Mouse (Mus musculus) ES-Bruce4 (cell line): ENCODE measurements around the gene Ipo11. TPM values are rescaled to one million over a fixed set of nuclear protein-coding genes. Genes with fewer than 3 reads are reported as not detected.

Source experiments
- H3K27ac ChIP-seq: 2 replicates; pipeline ENCODE4 v1.5.1; 2012; ENCODE audit warnings: low read length, inconsistent platforms; ENCODE audit not compliant: insufficient read depth
- H3K27me3 ChIP-seq: 2 replicates; pipeline ENCODE4 v1.6.1; 2012; ENCODE audit warnings: mild to moderate bottlenecking, low read length, inconsistent platforms; ENCODE audit not compliant: control insufficient read depth, poor library complexity, insufficient read depth, severe bottlenecking
- H3K36me3 ChIP-seq: 2 replicates; pipeline ENCODE4 v1.6.1; 2012; ENCODE audit warnings: inconsistent platforms, mild to moderate bottlenecking, low read length, moderate library complexity; ENCODE audit not compliant: control insufficient read depth, poor library complexity, insufficient read depth, severe bottlenecking
- H3K4me1 ChIP-seq: one replicate; pipeline ENCODE4 v1.8.1; 2011; ENCODE audit warnings: low read length; ENCODE audit not compliant: control insufficient read depth, insufficient read depth
- H3K4me3 ChIP-seq: 2 replicates; pipeline ENCODE4 v1.5.1; 2011; ENCODE audit warnings: low read depth, mild to moderate bottlenecking, low read length
- H3K9ac ChIP-seq: 2 replicates; pipeline ENCODE4 v1.6.1; 2012; ENCODE audit warnings: low read depth, mild to moderate bottlenecking, inconsistent platforms; ENCODE audit not compliant: poor library complexity, severe bottlenecking
- H3K9me3 ChIP-seq: replicated peaks from 2 replicates; pipeline ENCODE4 v1.6.1; 2012; ENCODE audit warnings: mild to moderate bottlenecking, low read length, inconsistent platforms; ENCODE audit not compliant: control insufficient read depth, poor library complexity, insufficient read depth, severe bottlenecking
- CTCF ChIP-seq: IDR thresholded peaks from one replicate; pipeline ENCODE4 v1.8.1; 2011; ENCODE audit warnings: low read depth, low read length
- EP300 ChIP-seq: IDR thresholded peaks from 2 replicates; pipeline ENCODE4 v1.6.1; 2011; ENCODE audit warnings: low read depth, low read length; ENCODE audit not compliant: insufficient read depth
- POLR2A ChIP-seq: IDR thresholded peaks from one replicate; pipeline ENCODE4 v1.8.1; 2011; ENCODE audit warnings: low read length; ENCODE audit not compliant: insufficient read depth
- polyA plus RNA-seq: library from polyadenylated mRNA; stranded (reverse); fragments of >200 nt; gene quantifications from 2 replicates; pipeline ENCODE4 v1.2.4, GENCODE M21; 2011; ENCODE audit warnings: low read depth; ENCODE audit not compliant: missing spikeins, insufficient read depth, insufficient read length

The Ipo11 gene
- polyA plus RNA-seq, 1 experiment = 77.7 TPM

DNA sequence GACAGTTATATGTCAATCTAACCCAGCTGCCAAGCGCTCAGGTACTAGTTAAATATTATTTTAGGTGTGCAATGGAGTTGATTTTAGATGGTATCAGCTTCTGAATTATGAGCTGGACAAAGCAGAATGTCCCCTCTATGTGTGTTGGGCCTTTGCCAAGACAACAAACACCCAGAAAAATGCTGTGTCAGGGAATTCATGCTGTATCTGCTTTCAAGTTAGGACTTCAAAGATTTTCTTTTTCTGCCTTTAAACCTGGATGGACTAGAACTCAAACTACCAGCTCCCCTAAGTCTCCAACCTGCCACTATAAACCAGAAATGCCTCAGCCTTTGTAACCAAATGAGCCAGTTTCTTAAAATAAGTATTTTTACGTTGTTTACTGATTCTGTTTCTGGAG is 116.6 kb downstream of the Ipo11 start:
- Histone ChIP-seq H3K27me3 (no peaks in the 10 kb centered on the region), H3K9ac (no peak overlapping the region), H3K36me3 (peaks cover 5% of the 10 kb centered on the region), H3K4me3 (no peak overlapping the region), H3K27ac (no peak overlapping the region), H3K4me1 (no peaks in the 10 kb centered on the region), H3K9me3 (no peaks in the 10 kb centered on the region)
- TF ChIP-seq CTCF (no peak), EP300 (no peak), POLR2A (no peak)

DNA sequence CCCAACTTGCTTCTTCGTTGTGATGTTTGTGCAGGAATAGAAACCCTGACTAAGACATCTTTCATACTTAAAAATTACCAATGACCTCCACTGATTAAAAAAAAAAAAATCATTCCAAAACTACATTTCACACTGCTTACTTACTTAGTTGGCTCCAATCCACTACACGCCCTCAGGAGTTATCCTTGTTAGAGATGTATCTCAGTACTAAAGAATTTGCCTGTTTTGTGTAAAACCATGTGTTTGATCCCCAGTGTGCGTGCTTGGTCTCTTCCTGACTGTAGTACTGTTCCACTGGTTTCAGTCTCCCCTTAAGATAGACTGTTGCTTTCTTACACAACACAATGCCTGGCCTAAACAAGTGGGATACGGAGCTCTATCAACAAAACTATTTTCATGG is 117.0 kb downstream of the Ipo11 start:
- H3K4me3 ChIP-seq = no peak overlapping the region
- H3K9me3 ChIP-seq = no peaks in the 10 kb centered on the region
- no peaks in the 10 kb centered on the region for H3K27me3 ChIP-seq
- TF ChIP-seq EP300 (no peak), CTCF (no peak), POLR2A (no peak)
- no peak overlapping the region for H3K9ac ChIP-seq
- no peaks in the 10 kb centered on the region for H3K4me1 ChIP-seq
- peaks cover 5% of the 10 kb centered on the region for H3K36me3 ChIP-seq
- no peak overlapping the region for H3K27ac ChIP-seq

DNA sequence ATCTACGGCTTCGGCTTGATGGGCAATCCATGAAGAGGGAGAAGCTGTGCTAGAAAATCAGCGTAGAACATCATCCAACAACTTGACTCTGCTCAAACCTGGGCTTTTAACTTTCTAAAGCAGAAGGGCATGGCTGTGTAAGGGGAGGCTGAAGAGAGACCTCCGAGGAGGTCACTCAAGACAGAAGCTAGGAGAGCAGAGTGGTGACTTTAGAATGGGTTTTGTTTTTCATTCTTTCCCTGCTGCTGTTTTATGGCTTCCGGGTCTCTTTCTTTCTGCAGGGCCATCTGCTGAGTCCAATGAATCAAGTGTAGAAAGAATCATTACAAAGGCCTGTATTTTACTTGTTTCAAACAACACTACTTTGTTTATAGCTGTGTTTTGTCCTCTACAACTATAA is 119.7 kb downstream of the Ipo11 start:
- no peak overlapping the region for H3K27ac ChIP-seq
- H3K9ac ChIP-seq = no peak overlapping the region
- TF ChIP-seq EP300 (no peak), POLR2A (no peak), CTCF (no peak)
- H3K9me3 ChIP-seq = no peaks in the 10 kb centered on the region
- H3K4me3 ChIP-seq = no peak overlapping the region
- H3K4me1 ChIP-seq = no peaks in the 10 kb centered on the region
- H3K27me3 ChIP-seq = no peaks in the 10 kb centered on the region
- peaks cover 5% of the 10 kb centered on the region for H3K36me3 ChIP-seq

DNA sequence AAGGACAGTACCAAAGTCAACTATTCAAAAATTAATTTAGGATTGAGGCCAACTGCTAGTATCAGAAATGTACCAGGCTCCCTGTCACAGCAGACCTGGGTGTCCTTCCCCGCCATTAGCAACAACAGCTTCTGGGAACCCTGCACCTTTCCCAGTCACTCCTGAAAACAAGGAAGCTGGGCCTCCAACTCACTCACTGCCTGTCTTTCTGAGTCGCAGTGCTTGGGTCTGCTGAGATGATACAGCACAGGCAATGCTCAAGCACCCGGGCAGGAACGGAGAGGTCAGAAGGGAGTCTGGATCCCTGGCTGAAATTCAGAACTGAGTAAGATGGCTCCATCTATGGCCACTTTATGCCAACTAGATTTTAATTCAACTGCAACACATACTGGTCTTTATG is 123.2 kb downstream of the Ipo11 start:
- no peak for TF ChIP-seq CTCF
- no peak for TF ChIP-seq EP300
- no peak for TF ChIP-seq POLR2A
- H3K9ac ChIP-seq = no peak overlapping the region
- H3K27me3 ChIP-seq = no peaks in the 10 kb centered on the region
- no peaks in the 10 kb centered on the region for H3K4me1 ChIP-seq
- no peak overlapping the region for H3K27ac ChIP-seq
- no peak overlapping the region for H3K4me3 ChIP-seq
- peaks cover 8% of the 10 kb centered on the region; the same call in 1 of the 2 replicates for H3K36me3 ChIP-seq
- no peaks in the 10 kb centered on the region for H3K9me3 ChIP-seq

DNA sequence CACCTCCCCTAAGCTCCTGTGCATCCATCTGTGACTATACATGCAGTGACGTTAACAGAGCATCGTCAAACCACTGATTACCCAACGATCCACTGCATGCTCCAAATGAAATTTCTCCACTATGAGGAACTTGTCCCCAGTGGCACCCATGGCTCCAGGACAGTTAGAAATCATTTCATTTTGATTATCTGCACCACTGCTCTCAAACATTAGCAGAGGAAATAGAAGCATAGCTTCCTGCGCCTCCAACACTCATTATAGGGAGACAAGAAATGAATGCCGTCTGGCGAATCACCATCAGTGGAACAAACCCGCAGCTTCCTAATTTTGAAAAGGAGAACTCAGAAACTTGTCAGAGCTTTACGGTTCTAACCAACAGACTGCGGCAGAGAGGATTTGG is 123.7 kb downstream of the Ipo11 start:
- Histone ChIP-seq H3K4me3 (no peak overlapping the region), H3K27ac (no peak overlapping the region), H3K36me3 (peaks cover 8% of the 10 kb centered on the region; the same call in 1 of the 2 replicates), H3K9me3 (no peaks in the 10 kb centered on the region), H3K9ac (no peak overlapping the region), H3K4me1 (no peaks in the 10 kb centered on the region), H3K27me3 (no peaks in the 10 kb centered on the region)
- TF ChIP-seq EP300 (no peak), POLR2A (no peak), CTCF (no peak)

DNA sequence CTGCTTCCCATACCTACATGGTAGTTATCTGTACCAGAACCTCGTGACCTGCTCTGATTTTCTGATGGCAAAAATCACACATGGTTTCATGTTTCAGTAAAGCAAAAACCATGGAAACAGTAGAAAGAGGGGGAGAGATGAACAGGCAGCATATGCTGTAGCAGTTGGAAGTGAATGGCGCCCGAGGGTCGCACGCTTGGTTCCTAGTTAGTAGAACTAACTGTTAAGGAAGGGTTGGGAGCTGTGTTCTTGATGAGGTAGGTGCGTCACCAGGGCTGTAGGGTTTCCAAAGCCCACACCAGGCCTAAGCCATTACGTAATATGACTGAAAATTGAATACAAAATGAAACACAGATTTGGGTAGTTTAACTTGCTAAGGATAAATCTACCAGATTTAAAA is 126.6 kb downstream of the Ipo11 start:
- no peaks in the 10 kb centered on the region for H3K9me3 ChIP-seq
- H3K27ac ChIP-seq = no peak overlapping the region
- no peaks in the 10 kb centered on the region for H3K4me1 ChIP-seq
- H3K4me3 ChIP-seq = no peak overlapping the region
- no peak overlapping the region for H3K9ac ChIP-seq
- no peak for TF ChIP-seq POLR2A
- no peak for TF ChIP-seq CTCF
- TF ChIP-seq EP300 = no peak
- H3K27me3 ChIP-seq = no peaks in the 10 kb centered on the region
- peaks cover 8% of the 10 kb centered on the region; the same call in 1 of the 2 replicates for H3K36me3 ChIP-seq

DNA sequence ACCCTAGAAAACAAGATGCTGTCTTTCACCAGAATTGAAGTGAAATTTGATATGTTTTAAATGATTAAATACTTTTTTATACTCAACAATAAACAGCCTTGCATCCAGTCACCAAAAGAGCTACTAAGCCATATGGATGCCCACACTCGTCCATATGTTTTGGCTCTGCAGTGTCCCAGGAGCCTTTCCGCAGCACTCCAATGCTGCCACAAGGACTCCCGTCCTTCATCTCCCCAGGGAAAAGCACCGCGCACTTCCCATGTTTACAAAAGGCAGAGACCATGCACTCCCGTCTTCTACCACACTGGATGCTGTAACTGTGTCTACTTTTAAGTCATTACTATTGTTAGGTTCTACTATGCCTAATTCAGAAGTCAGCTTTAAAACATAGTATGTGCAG is 127.9 kb downstream of the Ipo11 start:
- Histone ChIP-seq H3K9ac (no peak overlapping the region), H3K9me3 (no peaks in the 10 kb centered on the region), H3K27ac (no peak overlapping the region), H3K36me3 (peaks cover 8% of the 10 kb centered on the region; the same call in 1 of the 2 replicates), H3K4me3 (no peak overlapping the region), H3K27me3 (no peaks in the 10 kb centered on the region), H3K4me1 (no peaks in the 10 kb centered on the region)
- TF ChIP-seq CTCF (no peak), POLR2A (no peak), EP300 (no peak)
